Mouse (Mus musculus) monocyte, adult 2 months (primary cell): ENCODE measurements at regions not wholly inside any gene's neighbourhood (a gene's known extent, or its start where the extent isn't known, plus 50 kb on each side); places are given as distances from the start of the nearest gene placed in this dataset.
"Not testable (repeated sequence)": the region's sequence is repeated elsewhere in the genome, so short reads cannot be mapped to it uniquely, and the experiment has no call there.

Experiments used
- DNase-seq, 2 experiments: peaks; one replicate each; pipeline ENCODE4 v3.0.0; 2022; ENCODE audit warnings: low spot score in 2 of 2, low read depth in 1 of 2

GRCm38 (mm10) chr3:79002173-79002848 is 284.0 kb downstream of the Rapgef2 start:
- DNase-seq = no peak

GRCm38 (mm10) chr3:79001754-79002153 is 284.6 kb downstream of the Rapgef2 start:
- DNase-seq = no peak

GRCm38 (mm10) chr3:79000293-79000692 is 286.0 kb downstream of the Rapgef2 start:
- no peak for DNase-seq

GRCm38 (mm10) chr3:78999803-79000202 is 286.5 kb downstream of the Rapgef2 start:
- no peak for DNase-seq

- DNase-seq = no peak
Observed at GRCm38 (mm10) chr3:78988120-78988519, 298.2 kb downstream of the Rapgef2 start.

GRCm38 (mm10) chr3:78986726-78987125 is 299.6 kb downstream of the Rapgef2 start:
- DNase-seq = no peak

GRCm38 (mm10) chr3:78981057-78981456 is 305.3 kb downstream of the Rapgef2 start:
- DNase-seq = no peak

- DNase-seq = no peak
Observed at GRCm38 (mm10) chr3:78978781-78979180, 307.5 kb downstream of the Rapgef2 start.

- not testable (repeated sequence) for DNase-seq
Observed at GRCm38 (mm10) chr3:78966683-78967549, 319.4 kb downstream of the Rapgef2 start.

GRCm38 (mm10) chr3:78964231-78964858 is 322.0 kb downstream of the Rapgef2 start:
- no peak for DNase-seq

GRCm38 (mm10) chr3:78958781-78959180 is 327.5 kb downstream of the Rapgef2 start:
- no peak for DNase-seq

- DNase-seq = no peak
Observed at GRCm38 (mm10) chr3:78955364-78955763, 331.0 kb downstream of the Rapgef2 start.

GRCm38 (mm10) chr3:78949385-78949784 is 336.9 kb downstream of the Rapgef2 start:
- not testable (repeated sequence) for DNase-seq

GRCm38 (mm10) chr3:78948700-78949099 is 337.6 kb downstream of the Rapgef2 start:
- no peak for DNase-seq

- DNase-seq = no peak
Observed at GRCm38 (mm10) chr3:78948171-78948570, 338.1 kb downstream of the Rapgef2 start.

- DNase-seq = no peak
Observed at GRCm38 (mm10) chr3:78947183-78947582, 339.1 kb downstream of the Rapgef2 start.

GRCm38 (mm10) chr3:78944185-78944584 is 342.1 kb downstream of the Rapgef2 start:
- no peak for DNase-seq

GRCm38 (mm10) chr3:78932975-78933374 is 353.3 kb downstream of the Rapgef2 start:
- DNase-seq = no peak

- DNase-seq = no peak
Observed at GRCm38 (mm10) chr3:78919850-78920249, 366.5 kb downstream of the Rapgef2 start.

- DNase-seq = peak; percentile 24 to 45
Observed at GRCm38 (mm10) chr3:78919407-78919806, 366.9 kb downstream of the Rapgef2 start.

- no peak for DNase-seq
Observed at GRCm38 (mm10) chr3:78908196-78908844, 378.0 kb downstream of the Rapgef2 start.
